Mouse (Mus musculus): ENCODE data around the gene Plcxd3.

The Plcxd3 gene

GRCm38 (mm10) chr15:4375423-4376220 is at the start of gene Plcxd3:
TSS of gene Plcxd3 (plus strand) at chr15:4375491.
- CTCF ChIA-PET, result no interaction called here

DNA sequence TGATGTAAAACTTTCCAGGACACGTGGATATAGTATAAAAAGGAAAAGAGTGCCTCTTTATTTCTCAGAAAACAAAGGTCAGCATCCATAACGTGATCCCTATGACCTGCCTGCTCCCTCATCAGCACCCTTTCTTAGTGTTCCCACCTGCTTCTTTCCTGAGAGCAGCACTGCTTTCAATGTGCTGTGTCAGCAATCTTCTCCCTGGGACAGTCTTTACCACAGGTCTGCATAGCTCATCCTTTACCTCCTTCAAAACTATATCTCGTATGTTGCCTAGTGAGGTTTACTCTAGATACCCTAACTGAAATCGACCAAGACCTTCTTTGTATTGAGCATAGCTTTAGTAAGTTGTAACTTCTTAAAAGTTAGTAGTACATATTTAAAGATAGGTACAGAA is 43.4 kb upstream of the Plcxd3 start:
- CTCF ChIA-PET, result no interaction called here

DNA sequence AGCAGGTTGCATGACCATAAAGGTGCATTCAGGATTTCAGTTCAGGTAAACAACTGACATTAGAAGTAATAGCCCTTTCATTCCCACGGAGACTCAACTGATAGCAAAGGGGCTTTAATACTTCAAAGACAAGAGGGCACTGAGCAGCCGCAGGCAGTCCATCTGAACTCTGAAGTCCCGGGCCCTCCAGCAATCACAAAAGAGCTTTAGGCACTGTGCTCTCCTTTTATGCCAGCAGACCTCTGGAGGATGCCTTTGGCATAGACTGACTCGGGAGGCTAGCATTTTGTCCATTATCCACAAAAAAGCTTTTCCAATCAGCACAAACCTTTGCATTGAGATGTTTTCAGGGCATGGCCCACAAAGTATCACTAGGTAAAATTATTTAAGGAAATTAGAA is 33.7 kb upstream of the Plcxd3 start:
- CTCF ChIA-PET, result no interaction called here

DNA sequence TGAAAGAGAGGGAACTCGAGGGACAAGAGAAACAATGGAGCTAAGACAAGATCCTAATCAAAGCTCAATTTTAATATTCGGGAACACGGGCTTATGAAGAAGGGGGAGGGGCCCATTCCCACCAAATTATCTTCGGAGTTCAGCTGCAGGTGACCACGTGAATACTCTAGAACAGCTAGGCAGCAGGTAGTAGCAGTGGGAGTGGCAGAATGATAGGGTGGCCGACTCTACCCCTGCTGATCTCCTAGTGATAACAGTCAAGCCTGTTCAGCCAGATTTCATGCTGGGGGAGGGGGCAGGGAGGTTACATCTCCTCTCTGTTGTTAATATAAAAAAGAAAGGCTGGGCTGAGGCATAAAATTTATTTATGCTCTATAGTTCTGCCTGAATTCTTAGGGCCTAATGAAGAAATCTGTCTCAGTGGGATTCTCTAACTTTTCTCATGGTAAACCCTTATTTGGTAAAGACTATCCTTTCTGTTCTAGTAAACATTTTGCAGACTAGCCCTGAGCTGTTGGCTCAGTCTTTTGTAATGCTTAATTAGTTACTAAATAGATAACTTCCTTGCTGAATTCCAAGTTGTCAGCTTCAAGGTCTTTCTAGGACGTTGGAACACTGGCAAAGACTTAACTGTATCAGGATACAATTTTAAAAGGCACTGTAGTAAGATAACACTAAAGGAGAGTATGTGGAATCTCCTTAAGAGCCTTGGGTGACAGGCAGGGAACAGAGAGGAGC is 26.3 kb upstream of the Plcxd3 start:
- CTCF ChIA-PET, result no interaction called here

GRCm38 (mm10) chr15:4356397-4356796 is 18.9 kb upstream of the Plcxd3 start:
- CTCF ChIA-PET, result no interaction called here

GRCm38 (mm10) chr15:4357706-4358105 is 17.6 kb upstream of the Plcxd3 start:
- CTCF ChIA-PET, result no interaction called here

GRCm38 (mm10) chr15:4367801-4368200 is 7.5 kb upstream of the Plcxd3 start:
- CTCF ChIA-PET, result no interaction called here

DNA sequence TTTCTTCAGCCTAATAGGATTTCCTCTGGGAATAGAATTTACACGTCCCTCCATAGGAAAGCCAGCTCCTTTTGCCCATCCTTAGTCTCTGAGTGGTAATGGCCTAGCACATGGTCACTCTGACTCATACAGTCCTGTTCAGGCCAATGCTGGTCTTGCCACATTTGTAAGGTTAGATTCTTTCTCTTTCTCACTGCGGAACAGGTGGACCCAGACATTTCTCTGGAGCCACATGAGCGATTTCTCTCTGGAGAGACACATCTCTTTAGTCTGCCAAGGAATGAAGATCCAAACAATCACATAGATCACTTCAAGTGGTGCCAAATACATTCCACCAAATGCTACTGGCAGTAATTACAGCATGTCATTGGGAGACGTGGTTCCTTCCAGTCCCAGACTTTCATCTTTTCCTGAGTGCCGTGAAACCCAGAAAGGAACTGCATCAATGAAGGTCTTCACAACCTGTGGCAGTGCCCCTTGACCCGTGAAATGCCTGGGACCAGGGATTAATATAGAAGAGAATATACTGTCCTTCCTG is 769 bp upstream of the Plcxd3 start:
- CTCF ChIA-PET, result no interaction called here

DNA sequence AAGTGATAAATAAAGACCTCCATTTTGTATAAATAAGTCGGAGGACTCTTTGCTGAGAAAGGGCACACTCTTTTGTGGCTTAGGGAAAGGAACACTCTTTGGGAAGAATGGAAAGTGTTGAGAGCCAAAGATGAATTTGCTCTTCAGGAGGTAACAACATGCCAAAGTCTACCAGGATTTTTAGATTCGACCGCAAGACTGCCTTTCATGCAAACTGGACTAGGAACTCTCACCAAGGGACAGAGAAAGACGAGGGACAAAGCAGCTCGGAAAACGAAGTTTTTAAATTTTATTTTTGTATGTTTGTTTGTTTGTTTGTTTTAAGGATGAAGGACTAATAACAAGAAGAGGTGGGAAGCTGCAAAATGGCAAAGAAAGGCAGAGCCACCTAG is 264 bp upstream of the Plcxd3 start:
- CTCF ChIA-PET, result no interaction called here

DNA sequence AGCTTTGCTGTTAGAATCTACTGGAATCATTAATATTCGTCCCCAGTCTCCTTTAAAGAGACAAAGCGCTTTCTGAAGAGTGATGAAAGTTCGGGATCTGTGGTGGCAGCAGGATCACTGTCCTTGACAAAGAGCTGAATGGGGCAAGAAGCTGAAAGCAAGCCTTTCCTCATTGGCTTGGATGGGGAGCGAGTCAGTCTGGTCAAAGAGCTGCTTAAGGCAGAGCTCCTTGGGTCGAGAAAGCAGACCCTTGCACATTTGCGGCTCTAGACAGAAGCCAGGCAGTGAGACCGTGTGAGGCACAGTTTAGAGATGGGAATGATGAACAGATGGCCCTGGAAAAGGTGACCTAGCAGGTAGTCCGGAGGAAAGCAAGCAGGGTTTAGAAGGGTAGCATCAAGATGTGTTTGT is 935 bp downstream of the Plcxd3 start:
- CTCF ChIA-PET, result no interaction called here

GRCm38 (mm10) chr15:4378766-4379165 is 3.5 kb downstream of the Plcxd3 start:
- CTCF ChIA-PET, result no interaction called here

DNA sequence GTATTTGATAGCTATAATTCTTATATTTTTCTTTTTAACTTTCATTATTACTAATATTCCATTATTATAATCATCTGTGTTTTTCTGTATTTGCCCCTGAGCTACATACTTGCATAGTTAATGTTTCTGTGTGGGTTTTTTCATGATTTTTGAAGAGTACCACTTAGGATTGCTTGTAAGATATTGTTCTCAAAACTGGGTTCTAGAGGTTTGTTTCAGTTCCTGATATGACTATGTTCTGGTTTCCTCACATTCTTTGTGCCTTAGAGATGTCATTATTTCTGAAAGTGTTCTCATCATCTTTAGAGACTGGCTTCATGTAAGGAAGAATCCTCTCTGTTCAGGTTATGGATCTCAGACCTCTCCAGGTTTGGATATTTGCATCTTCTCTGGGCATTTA is 12.5 kb downstream of the Plcxd3 start:
- CTCF ChIA-PET, result interaction anchor here (0.7 kb wide), 1 partner anchor 1694 kb away, joined by 3 read pairs; no protein-coding TSS in a partner anchor

DNA sequence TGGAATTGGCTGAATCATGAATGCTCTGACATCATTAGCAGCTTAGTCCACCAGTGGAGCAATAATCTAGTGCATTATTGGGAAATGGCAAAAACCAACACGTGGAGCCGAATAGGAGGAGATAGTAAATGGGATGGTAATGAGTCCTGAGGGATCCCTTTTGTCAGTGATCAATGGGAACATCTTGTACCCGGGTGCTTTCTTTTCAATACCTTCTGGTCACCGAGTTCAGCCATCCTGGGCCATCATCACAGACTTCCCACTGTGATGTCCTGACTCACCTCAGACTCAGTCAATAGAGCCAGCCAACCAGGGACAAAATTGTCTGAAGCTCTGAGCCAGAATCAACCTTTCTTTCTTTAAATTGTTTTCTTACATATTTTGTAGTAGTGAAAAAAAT is 24.8 kb downstream of the Plcxd3 start:
- CTCF ChIA-PET, result no interaction called here

DNA sequence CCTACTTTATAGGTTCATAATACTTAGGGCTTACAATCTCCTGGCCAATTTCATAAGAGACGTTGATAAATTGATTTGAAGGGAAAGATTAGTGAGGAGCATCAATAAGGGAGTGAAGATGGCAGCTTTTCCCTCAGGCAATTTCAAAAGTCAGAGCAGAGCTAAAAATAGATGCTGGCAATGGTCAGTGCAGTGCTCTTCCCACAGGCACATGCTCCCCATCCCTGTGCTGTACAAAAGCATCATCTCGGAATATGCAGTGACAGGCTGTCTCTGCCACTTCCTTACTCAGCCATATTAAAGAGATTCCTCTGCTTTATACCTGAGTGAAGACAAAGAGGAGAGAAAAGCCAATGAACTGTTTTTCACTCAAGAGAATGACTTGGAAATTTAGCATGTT is 36.0 kb downstream of the Plcxd3 start:
- CTCF ChIA-PET, result no interaction called here

GRCm38 (mm10) chr15:4440081-4440480 is 64.8 kb downstream of the Plcxd3 start:
- CTCF ChIA-PET, result no interaction called here

DNA sequence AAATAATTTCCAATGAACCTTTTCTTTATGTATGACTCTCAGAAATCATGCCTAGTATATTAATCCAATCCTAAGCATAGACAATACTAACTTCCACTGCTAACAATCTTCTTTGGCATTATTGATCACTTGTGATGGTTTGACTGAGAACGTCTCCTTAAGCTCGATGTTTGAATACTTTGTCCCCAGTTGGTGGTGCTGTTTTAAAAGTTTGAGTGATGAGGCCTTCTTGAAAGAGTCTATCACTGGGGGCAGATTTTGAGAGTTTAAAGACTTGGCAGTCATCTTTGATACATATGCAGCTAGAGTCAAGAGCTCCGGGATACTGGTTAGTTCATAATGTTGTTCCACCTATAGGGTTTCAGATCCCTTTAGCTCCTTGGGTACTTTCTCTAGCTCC is 120.9 kb downstream of the Plcxd3 start:
- CTCF ChIA-PET, result no interaction called here

- CTCF ChIA-PET, result no interaction called here
Measured at GRCm38 (mm10) chr15:4496984-4497383, 121.7 kb downstream of the Plcxd3 start.

DNA sequence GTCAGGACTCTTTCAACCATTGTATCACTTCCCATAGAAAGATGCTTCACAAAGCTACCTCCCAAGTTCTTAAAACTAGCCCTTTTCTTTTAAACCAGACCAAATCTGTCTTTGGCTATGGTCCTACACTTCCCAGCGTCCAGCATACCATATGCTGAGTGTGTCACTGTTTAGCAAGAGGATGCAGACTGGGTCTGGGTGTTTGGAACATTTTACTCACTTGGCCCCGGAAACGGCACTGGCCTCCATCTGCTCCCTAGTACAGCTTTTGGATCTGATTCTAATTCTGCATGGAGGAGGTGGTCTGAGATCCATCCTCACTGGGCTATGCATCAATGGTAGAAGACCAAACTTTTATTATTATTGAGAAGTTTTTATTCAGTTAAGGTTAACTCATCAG is 122.7 kb downstream of the Plcxd3 start:
- CTCF ChIA-PET, result no interaction called here

DNA sequence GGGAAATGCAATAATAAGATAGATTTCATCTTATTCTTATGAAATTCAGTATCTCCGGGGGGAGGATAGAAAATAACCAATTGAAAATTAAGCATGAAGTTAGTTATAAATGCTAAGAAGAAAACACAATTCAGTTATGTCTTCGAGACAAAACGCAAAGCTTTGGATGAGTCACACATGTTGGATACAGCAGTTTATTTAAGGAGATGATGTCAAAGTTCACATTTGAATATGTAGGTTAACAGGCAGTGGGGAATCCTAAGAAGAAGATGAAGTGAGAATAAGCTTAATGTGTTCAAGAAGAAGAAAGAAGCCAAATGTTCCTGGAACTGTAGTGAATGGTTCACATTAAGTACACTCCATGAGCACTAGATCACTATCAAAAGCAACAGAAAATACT is 128.1 kb downstream of the Plcxd3 start:
- CTCF ChIA-PET, result no interaction called here

GRCm38 (mm10) chr15:4503826-4504225 is 128.5 kb downstream of the Plcxd3 start:
- CTCF ChIA-PET, result no interaction called here

DNA sequence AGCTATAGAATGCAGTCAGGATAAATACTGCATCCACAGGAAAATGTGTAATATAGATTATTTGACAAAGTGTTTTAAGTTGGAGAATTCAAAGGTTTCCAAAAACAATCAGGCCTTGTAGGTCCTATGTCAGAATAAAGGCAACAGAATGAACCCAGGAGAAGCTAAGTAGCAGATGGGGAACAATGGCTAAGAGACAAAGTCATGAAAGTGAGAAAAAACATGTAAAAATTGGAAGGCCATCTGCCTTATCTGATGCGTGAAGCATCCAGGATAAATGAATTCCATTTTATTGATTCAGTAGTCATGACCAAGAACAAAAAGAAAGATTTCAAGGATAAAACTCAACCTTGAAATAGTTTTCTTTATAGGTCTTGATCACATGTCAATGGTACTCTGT is 139.4 kb downstream of the Plcxd3 start:
- CTCF ChIA-PET, result no interaction called here

DNA sequence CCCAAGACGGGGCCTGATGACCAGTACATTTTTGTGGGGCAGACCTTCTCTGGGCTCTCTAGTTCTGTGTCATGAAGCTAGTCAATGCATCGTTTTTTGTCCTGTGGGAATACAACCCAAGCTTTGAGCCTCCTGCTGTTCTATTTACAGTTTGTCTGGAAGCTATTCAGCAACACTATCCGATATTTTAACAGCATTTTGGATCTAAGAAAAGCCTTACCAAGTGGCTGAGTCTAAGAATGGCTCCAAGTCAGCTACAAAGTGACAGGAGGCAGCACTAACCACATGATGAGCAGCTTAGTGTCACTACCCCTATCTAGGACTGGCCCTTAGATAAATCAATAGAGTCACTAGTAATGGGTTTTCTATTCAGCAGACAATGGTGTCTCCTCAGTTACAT is 149.3 kb downstream of the Plcxd3 start:
- CTCF ChIA-PET, result no interaction called here

- CTCF ChIA-PET, result no interaction called here
Measured at GRCm38 (mm10) chr15:4533700-4534099, 158.4 kb downstream of the Plcxd3 start.
